Mouse (Mus musculus) testis, adult 2 months (tissue): ENCODE measurements around the gene Gap43.

Experiments
- CTCF ChIP-seq: fragments of 200-500 bp; IDR thresholded peaks from 2 replicates; pipeline ENCODE4 v1.5.1; 2012; ENCODE audit warnings: low read depth, mild to moderate bottlenecking, inconsistent platforms, low read length, moderate library complexity; ENCODE audit not compliant: control insufficient read depth, insufficient read depth, insufficient replicate concordance
- POLR2A ChIP-seq: fragments of 200-500 bp; IDR thresholded peaks from 2 replicates; pipeline ENCODE4 v1.6.1; 2012; ENCODE audit warnings: low read depth, mild to moderate bottlenecking, inconsistent platforms, low read length, moderate library complexity; ENCODE audit not compliant: control insufficient read depth

GRCm38 (mm10) chr16:42305934-42306701, 34.3 kb downstream of the Gap43 start:
- TF ChIP-seq CTCF (no peak), POLR2A (no peak)
